Mouse (Mus musculus) kidney, embryonic 16.5 days (tissue): ENCODE measurements around the gene Ift74. TPM values are rescaled to one million over a fixed set of nuclear protein-coding genes. Genes with fewer than 3 reads are reported as not detected.

Experiments
- ATAC-seq: fragments of 200-750 bp; cut with Nextera tagmentation; 2 replicates; pipeline ENCODE4 v1.8.0; 2017; ENCODE audit warnings: moderate TSS enrichment; ENCODE audit not compliant: low FRiP score, low TSS enrichment
- H3K27ac ChIP-seq: fragments of 300-500 bp; sonication (generic); 2 replicates; pipeline ENCODE4 v1.5.1; 2014; ENCODE audit warnings: low read length
- H3K27me3 ChIP-seq: fragments of 300-500 bp; sonication (generic); 2 replicates; pipeline ENCODE4 v1.6.1; 2014; ENCODE audit warnings: low read length, control low read depth, mixed read lengths; ENCODE audit not compliant: insufficient read depth
- H3K36me3 ChIP-seq: fragments of 300-500 bp; sonication (generic); 2 replicates; pipeline ENCODE4 v1.6.1; 2014; ENCODE audit warnings: low read length, control low read depth, mixed read lengths; ENCODE audit not compliant: insufficient read depth
- H3K4me1 ChIP-seq: fragments of 300-500 bp; sonication (generic); 2 replicates; pipeline ENCODE4 v1.6.1; 2014; ENCODE audit warnings: low read length, control low read depth, mixed read lengths; ENCODE audit not compliant: insufficient read depth
- H3K4me2 ChIP-seq: fragments of 300-500 bp; sonication (generic); replicated peaks from 2 replicates; pipeline ENCODE4 v1.6.1; 2014; ENCODE audit warnings: low read depth, low read length
- H3K4me3 ChIP-seq: fragments of 300-500 bp; sonication (generic); 2 replicates; pipeline ENCODE4 v1.5.1; 2014; ENCODE audit warnings: mild to moderate bottlenecking, low read length
- H3K9ac ChIP-seq: fragments of 300-500 bp; sonication (generic); replicated peaks from 2 replicates; pipeline ENCODE4 v1.6.1; 2014; ENCODE audit warnings: low read length
- H3K9me3 ChIP-seq: fragments of 300-500 bp; sonication (generic); 2 replicates; pipeline ENCODE4 v1.6.1; 2016; ENCODE audit warnings: low read length, control low read depth
- WGBS: fragments of 180-500 bp; shearing (Covaris S2); extraction: QIAGEN DNeasy Blood & Tissue Kit; methylation state at CpG from one replicate; pipeline ENCODE4 v1.1.7; 2014; 5-methylcytosine and 5-hydroxymethylcytosine counted together
- microRNA counts: library from miRNA; unstranded; fragments of <30 nt; microRNA quantifications from one replicate; lab custom pipeline; 2016
- microRNA-seq: library from miRNA; unstranded; fragments of <30 nt; microRNA quantifications from one replicate; pipeline ENCODE4, GENCODE M21; 2016
- polyA plus RNA-seq: library from polyadenylated mRNA; unstranded; fragments of >200 nt; fragmentation: Nextera tagmentation; extraction: Ambion mirVana; gene quantifications from 2 replicates; pipeline ENCODE4 v1.2.1, GENCODE M21; 2015

Ift74 gene
- polyA plus RNA-seq, 1 experiment from 2014 or later, result 37.2 TPM

GRCm38 (mm10) chr4:94737326-94738295 is 123.3 kb downstream of the Ift74 start:
- Histone ChIP-seq H3K4me1 (no peaks in the 10 kb centered on the region), H3K9me3 (no peaks in the 10 kb centered on the region), H3K36me3 (no peaks in the 10 kb centered on the region), H3K27me3 (no peaks in the 10 kb centered on the region), H3K4me3 (no peak overlapping the region), H3K9ac (no peak overlapping the region), H3K4me2 (no peak overlapping the region), H3K27ac (no peak overlapping the region)
- no peak for ATAC-seq
- 54% methylated on average over 5 of the region's 5 CpGs for WGBS

- H3K9ac ChIP-seq, result peak within 1 kb of the TSS; percentile 3; the same call in 1 of the 2 replicates
- no peak for ATAC-seq
- H3K4me3 ChIP-seq, result peak within 1 kb of the TSS; percentile 31
- peak within 1 kb of the TSS; percentile 64; the same call in 1 of the 2 replicates for H3K27ac ChIP-seq
- no peaks in the 10 kb centered on the region for H3K36me3 ChIP-seq
- H3K4me1 ChIP-seq, result no peaks in the 10 kb centered on the region
- H3K4me2 ChIP-seq, result peak within 1 kb of the TSS; percentile 22
- H3K9me3 ChIP-seq, result no peaks in the 10 kb centered on the region
- WGBS, result 54% methylated on average over 16 of the region's 16 CpGs
- H3K27me3 ChIP-seq, result no peaks in the 10 kb centered on the region
Observed at GRCm38 (mm10) chr4:94738838-94739731, 124.8 kb downstream of the Ift74 start, which contains the start of gene Tek. Tek (plus strand) TSS chr4:94739289.

GRCm38 (mm10) chr4:94741824-94742223 is 127.5 kb downstream of the Ift74 start:
- Histone ChIP-seq H3K4me3 (peak overlapping the region; percentile 18; the same call in 1 of the 2 replicates), H3K36me3 (no peaks in the 10 kb centered on the region), H3K9ac (no peak overlapping the region), H3K9me3 (no peaks in the 10 kb centered on the region), H3K27ac (no peak overlapping the region), H3K27me3 (no peaks in the 10 kb centered on the region), H3K4me2 (peak overlapping the region; percentile 29), H3K4me1 (peaks cover 3% of the 10 kb centered on the region; the same call in 1 of the 2 replicates)
- 87% methylated on average over 1 of the region's 1 CpGs for WGBS
- no peak for ATAC-seq

MicroRNA genes within 50 kb of the gene (microRNA counts, 519-probe panel; counts per million panel counts)
- microRNA mmu-miR-872 (lab: Ali Mortazavi, UCI), result 3,589 counts per million, percentile 83 among the panel's probes with 10 or more counts

Small RNA genes within 50 kb of the gene (microRNA-seq; reads per million reads assigned to microRNA genes)
- 2,701 reads per million, percentile 87 among the genes with 10 or more reads in this experiment for gene Mir872

Other genes starting within 250 kb of the Ift74 start
- gene Gm10306, start 57.9 kb upstream of the Ift74 start, polyA plus RNA-seq, result not detected in 2 replicates
- 16.5 and 19.6 TPM in 2 replicates for gene Caap1, start 57.7 kb upstream of the Ift74 start, polyA plus RNA-seq
- gene Plaa, start 11.2 kb upstream of the Ift74 start, polyA plus RNA-seq, result 70.9 and 73.9 TPM in 2 replicates
- gene Lrrc19, start 35.7 kb downstream of the Ift74 start, polyA plus RNA-seq, result 4.6 and 4.8 TPM in 2 replicates
- 41.3 and 44.3 TPM in 2 replicates for gene Tek, start 124.8 kb downstream of the Ift74 start, polyA plus RNA-seq